Mouse (Mus musculus) bone marrow, adult 2 months (tissue): ENCODE results near the gene Sufu.

Source experiments
- CTCF ChIP-seq: fragments of 200-500 bp; IDR thresholded peaks from 2 replicates; pipeline ENCODE4 v1.5.1; 2011; ENCODE audit warnings: low read length, control low read depth; ENCODE audit not compliant: control insufficient read depth, insufficient read depth
- POLR2A ChIP-seq: fragments of 200-500 bp; IDR thresholded peaks from 2 replicates; pipeline ENCODE4 v1.6.1; 2011; ENCODE audit warnings: low read depth, mild to moderate bottlenecking, control low read depth, low read length, borderline replicate concordance; ENCODE audit not compliant: control insufficient read depth

DNA sequence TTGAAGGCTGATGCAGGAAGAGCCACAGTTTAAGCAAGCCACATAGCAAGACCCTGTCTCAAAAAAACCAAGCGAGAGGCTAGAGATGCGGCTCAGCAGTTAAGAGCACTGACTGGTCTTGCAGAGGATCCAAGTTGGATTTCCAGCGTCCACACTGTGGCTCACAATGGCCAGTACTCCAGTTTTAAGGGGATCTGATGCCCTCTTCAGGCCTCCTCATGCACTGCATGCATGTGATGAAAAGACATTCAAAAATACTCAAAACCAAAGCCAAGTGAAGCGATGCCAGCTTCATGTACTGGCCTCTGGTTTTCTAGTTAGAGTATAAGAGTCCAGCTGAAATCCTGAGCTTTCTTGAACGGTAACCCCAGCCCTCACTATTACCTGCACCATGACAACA is 6.8 kb upstream of the Sufu start:
- TF ChIP-seq POLR2A (no peak), CTCF (no peak)
